Mouse (Mus musculus): ENCODE data around the gene Tbl2. TPM values are rescaled to one million over a fixed set of nuclear protein-coding genes. Genes with fewer than 3 reads are reported as not detected.

Gene Tbl2
- total and polyA plus RNA-seq, 2 experiments from 2014 or later: 10.0 to 28.6 TPM

- H3K27ac ChIP-seq (ENCODE audit: low read depth, low read length): peak within 1 kb of the TSS; percentile 98
- ATAC-seq (ENCODE audit: low FRiP score) (peak; percentile 98), DNase-seq (ENCODE audit: low spot score) (peak; percentile 99)
- peak; percentile 24; the same call in 1 of the 2 replicates for TF ChIP-seq CTCF (IDR thresholded peaks at IDR 0.05)
- WGBS: 2% methylated on average over 92 of the region's 95 CpGs
- no peaks in the 10 kb centered on the region for H3K27me3 ChIP-seq (ENCODE audit: insufficient read depth, low read length)
- H3K4me3 ChIP-seq (ENCODE audit: low read depth, low read length): peak within 1 kb of the TSS; percentile 58
- peaks cover 14% of the 10 kb centered on the region for H3K36me3 ChIP-seq (ENCODE audit: insufficient read depth, low read length)
- peaks cover 4% of the 10 kb centered on the region; the same call in 1 of the 2 replicates for H3K4me1 ChIP-seq (ENCODE audit: insufficient read depth, low read length)
- peak within 1 kb of the TSS; percentile 83 for H3K9ac ChIP-seq (replicated peaks; ENCODE audit: low read length, poor library complexity, severe bottlenecking)
- no peaks in the 10 kb centered on the region for H3K9me3 ChIP-seq (ENCODE audit: low read length)
- H3K4me2 ChIP-seq (ENCODE audit: low read depth, low read length, poor library complexity, severe bottlenecking): peak within 1 kb of the TSS; percentile 60
Measured at GRCm38 (mm10) chr5:135168063-135169062, 18.9 kb downstream of the Tbl2 start, which contains the start of gene Bcl7b. Gene Bcl7b, plus strand, starts transcription at chr5:135168283.

GRCm38 (mm10) chr5:135169479-135169878 is 20.0 kb downstream of the Tbl2 start:
- Histone ChIP-seq H3K27me3 (ENCODE audit: insufficient read depth, low read length) (no peaks in the 10 kb centered on the region), H3K4me3 (ENCODE audit: low read depth, low read length) (peak overlapping the region; percentile 58), H3K4me1 (ENCODE audit: insufficient read depth, low read length) (peaks cover 4% of the 10 kb centered on the region; the same call in 1 of the 2 replicates), H3K27ac (ENCODE audit: low read depth, low read length) (no peak overlapping the region), H3K9me3 (ENCODE audit: low read length) (no peaks in the 10 kb centered on the region), H3K9ac (replicated peaks; ENCODE audit: low read length, poor library complexity, severe bottlenecking) (peak overlapping the region; percentile 63), H3K36me3 (ENCODE audit: insufficient read depth, low read length) (peaks cover 14% of the 10 kb centered on the region), H3K4me2 (ENCODE audit: low read depth, low read length, poor library complexity, severe bottlenecking) (peak overlapping the region; percentile 60)
- WGBS: 88% methylated on average over 5 of the region's 5 CpGs
- TF ChIP-seq CTCF (IDR thresholded peaks at IDR 0.05): no peak
- no peak for DNase-seq (ENCODE audit: low spot score)
- no peak for ATAC-seq (ENCODE audit: low FRiP score)

- no peaks in the 10 kb centered on the region for H3K27me3 ChIP-seq (ENCODE audit: insufficient read depth, low read length)
- no peak overlapping the region for H3K4me2 ChIP-seq (ENCODE audit: low read depth, low read length, poor library complexity, severe bottlenecking)
- WGBS: 94% methylated on average over 6 of the region's 6 CpGs
- DNase-seq (ENCODE audit: low spot score) (no peak), ATAC-seq (ENCODE audit: low FRiP score) (no peak)
- no peak overlapping the region for H3K4me3 ChIP-seq (ENCODE audit: low read depth, low read length)
- H3K36me3 ChIP-seq (ENCODE audit: insufficient read depth, low read length): peaks cover 20% of the 10 kb centered on the region
- H3K4me1 ChIP-seq (ENCODE audit: insufficient read depth, low read length): peaks cover 4% of the 10 kb centered on the region; the same call in 1 of the 2 replicates
- H3K9me3 ChIP-seq (ENCODE audit: low read length): no peaks in the 10 kb centered on the region
- TF ChIP-seq CTCF (IDR thresholded peaks at IDR 0.05): no peak
- no peak overlapping the region for H3K9ac ChIP-seq (replicated peaks; ENCODE audit: low read length, poor library complexity, severe bottlenecking)
- no peak overlapping the region for H3K27ac ChIP-seq (ENCODE audit: low read depth, low read length)
Measured at GRCm38 (mm10) chr5:135171688-135172220, 22.3 kb downstream of the Tbl2 start.

GRCm38 (mm10) chr5:135172986-135173385 is 23.5 kb downstream of the Tbl2 start:
- Histone ChIP-seq H3K9ac (replicated peaks; ENCODE audit: low read length, poor library complexity, severe bottlenecking) (no peak overlapping the region), H3K36me3 (ENCODE audit: insufficient read depth, low read length) (peaks cover 31% of the 10 kb centered on the region), H3K27me3 (ENCODE audit: insufficient read depth, low read length) (no peaks in the 10 kb centered on the region), H3K27ac (ENCODE audit: low read depth, low read length) (no peak overlapping the region), H3K4me1 (ENCODE audit: insufficient read depth, low read length) (peaks cover 4% of the 10 kb centered on the region; the same call in 1 of the 2 replicates), H3K4me3 (ENCODE audit: low read depth, low read length) (no peak overlapping the region), H3K4me2 (ENCODE audit: low read depth, low read length, poor library complexity, severe bottlenecking) (no peak overlapping the region), H3K9me3 (ENCODE audit: low read length) (no peaks in the 10 kb centered on the region)
- TF ChIP-seq CTCF (IDR thresholded peaks at IDR 0.05): no peak
- ATAC-seq (ENCODE audit: low FRiP score): no peak
- WGBS: 96% methylated on average over 5 of the region's 5 CpGs
- no peak for DNase-seq (ENCODE audit: low spot score)

GRCm38 (mm10) chr5:135175086-135175485 is 25.6 kb downstream of the Tbl2 start:
- TF ChIP-seq CTCF (IDR thresholded peaks at IDR 0.05): 0 out of 2 replicates have a peak, but pooled peaks have one; percentile 8
- DNase-seq (ENCODE audit: low spot score) (no peak), ATAC-seq (ENCODE audit: low FRiP score) (no peak)
- Histone ChIP-seq H3K9ac (replicated peaks; ENCODE audit: low read length, poor library complexity, severe bottlenecking) (no peak overlapping the region), H3K4me2 (ENCODE audit: low read depth, low read length, poor library complexity, severe bottlenecking) (no peak overlapping the region), H3K9me3 (ENCODE audit: low read length) (no peaks in the 10 kb centered on the region), H3K36me3 (ENCODE audit: insufficient read depth, low read length) (peaks cover 49% of the 10 kb centered on the region), H3K4me1 (ENCODE audit: insufficient read depth, low read length) (no peaks in the 10 kb centered on the region), H3K27ac (ENCODE audit: low read depth, low read length) (no peak overlapping the region), H3K27me3 (ENCODE audit: insufficient read depth, low read length) (no peaks in the 10 kb centered on the region), H3K4me3 (ENCODE audit: low read depth, low read length) (no peak overlapping the region)

GRCm38 (mm10) chr5:135178523-135178922 is 29.1 kb downstream of the Tbl2 start:
- Histone ChIP-seq H3K9me3 (ENCODE audit: low read length) (no peaks in the 10 kb centered on the region), H3K27me3 (ENCODE audit: insufficient read depth, low read length) (no peaks in the 10 kb centered on the region), H3K36me3 (ENCODE audit: insufficient read depth, low read length) (peaks cover 54% of the 10 kb centered on the region), H3K9ac (replicated peaks; ENCODE audit: low read length, poor library complexity, severe bottlenecking) (no peak overlapping the region), H3K4me1 (ENCODE audit: insufficient read depth, low read length) (no peaks in the 10 kb centered on the region), H3K4me3 (ENCODE audit: low read depth, low read length) (no peak overlapping the region), H3K27ac (ENCODE audit: low read depth, low read length) (no peak overlapping the region), H3K4me2 (ENCODE audit: low read depth, low read length, poor library complexity, severe bottlenecking) (no peak overlapping the region)
- WGBS: 77% methylated on average over 3 of the region's 3 CpGs
- DNase-seq (ENCODE audit: low spot score): no peak
- TF ChIP-seq CTCF (IDR thresholded peaks at IDR 0.05): no peak
- no peak for ATAC-seq (ENCODE audit: low FRiP score)

Measured in midbrain, postnatal 0 days (tissue).